In the genomic region with DNA sequence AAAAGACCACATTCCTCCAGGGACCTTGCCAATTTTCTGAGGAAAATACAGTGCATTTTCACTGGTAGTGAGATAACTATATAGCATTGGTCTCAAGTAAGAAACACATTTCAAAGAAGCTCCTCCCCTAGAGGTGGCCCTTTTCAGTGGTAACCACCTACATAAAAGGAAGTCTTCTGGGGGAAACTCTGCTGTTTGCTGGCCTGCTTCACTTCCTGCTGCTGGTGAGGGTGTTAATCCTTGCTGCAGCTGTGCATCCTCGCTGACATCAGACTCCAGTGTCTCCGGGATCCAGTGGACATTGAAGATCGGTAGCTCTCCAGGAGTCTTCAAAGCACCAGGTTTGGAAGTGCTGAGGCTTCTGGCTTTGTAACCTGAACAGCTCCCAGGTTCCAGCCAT, we compare ENCODE assay signal across 9 mouse cellular contexts. TPM values are rescaled to one million over a fixed set of nuclear protein-coding genes. Genes with fewer than 3 reads are reported as not detected.
DNase-seq lines count a peak whose midpoint lies in the region; ATAC-seq and TF ChIP-seq lines count a peak whose summit lies in the region.
"Not testable (repeated sequence)": the region's sequence is repeated elsewhere in the genome, so short reads cannot be mapped to it uniquely, and the experiment has no call there.
"Had no signal": no experiment of that assay in that cellular context is flagged by ENCODE, and none has a peak within 500 bp of the region (broad histone marks: within the 10 kb centered on the region; RNA-seq: fewer than 3 reads in every experiment).

TSS of gene Slc28a2 (plus strand) at position 278 of the 400 bp plus-strand sequence.

- not testable (repeated sequence) for ATAC-seq in erythroblast, adult 5-6 weeks (replicated peaks; ENCODE audit: low FRiP score, poor library complexity, severe bottlenecking)

- not testable (repeated sequence) for TF ChIP-seq POLR2A in small intestine, adult 2 months (IDR thresholded peaks at IDR 0.05; ENCODE audit: low read depth, low read length)

- H3K4me3 ChIP-seq in small intestine, adult 2 months (ENCODE audit: low read depth, low read length): peak within 1 kb of the TSS; percentile 28; the same call in 1 of the 2 replicates

- DNase-seq in T-cell, adult 2 months (ENCODE audit: low spot score): peak; percentile 49
- peak; percentile 32 to 70 for DNase-seq in heart, adult 9 months (ENCODE audit: low spot score in 2 of 2)
- peak; percentile 56 for DNase-seq in induced T-regulatory cell, adult 2 months (ENCODE audit: low read depth)
- not testable (repeated sequence) for DNase-seq in large intestine, adult 2 months (ENCODE audit: low read depth, low spot score)
- peak; percentile 37 to 43 for DNase-seq in thymus, adult 18-20 months

- H3K27me3 ChIP-seq in small intestine, adult 2 months (ENCODE audit: control insufficient read depth, insufficient read depth, low read length): not testable (repeated sequence)

- TF ChIP-seq CTCF in small intestine, adult 2 months (IDR thresholded peaks at IDR 0.05; ENCODE audit: extremely low read depth, insufficient read length, insufficient replicate concordance, low read depth, low read length): not testable (repeated sequence)

- not testable (repeated sequence) for H3K36me3 ChIP-seq in small intestine, adult 2 months (ENCODE audit: control insufficient read depth, insufficient read depth, low read length)

- WGBS in large intestine, adult 2 months: 23% methylated on average over 3 of the region's 3 CpGs
- 3% methylated on average over 3 of the region's 3 CpGs for WGBS in small intestine, adult 2 months

- not testable (repeated sequence) for H3K27ac ChIP-seq in small intestine, adult 2 months (ENCODE audit: insufficient read depth, low read depth, low read length)

- H3K4me1 ChIP-seq in small intestine, adult 2 months (ENCODE audit: control insufficient read depth, insufficient read depth, insufficient read length, low read length): not testable (repeated sequence)

RNA-seq across cellular contexts. Expression of gene Slc28a2, which starts in this region (rescaled TPM):
- 12.3 and 16.5 TPM in 2 replicates for total RNA-seq in erythroblast, adult 5-6 weeks (2015; ENCODE audit: low replicate concordance)
- 11.7 and 15.9 TPM in 2 replicates for total RNA-seq in erythroblast, adult 5-6 weeks (2017; ENCODE audit: low replicate concordance)
- 30.9 and 99.3 TPM in 2 replicates for polyA plus RNA-seq in large intestine, adult 2 months (2012; rRNA removed)
- 44.1 and 116 TPM in 2 replicates for polyA plus RNA-seq in small intestine, adult 2 months (2012; rRNA removed)
- polyA plus RNA-seq: hindbrain, embryonic 11.5 days; midbrain, embryonic 12.5 days had no signal
